Mouse (Mus musculus) MEL (cell line): Measurements from ENCODE around the gene Helt. TPM values are rescaled to one million over a fixed set of nuclear protein-coding genes. Genes with fewer than 3 reads are reported as not detected.
A peak's percentile ranks its signal among the peaks of the same experiment; 100 is the strongest.

ENCODE experiments used
- DNase-seq: peaks from one replicate; pipeline ENCODE4 v3.0.0; 2011; ENCODE audit warnings: low read depth, low spot score
- H3K27ac ChIP-seq: 2 replicates; pipeline ENCODE4 v1.5.1; 2012; ENCODE audit warnings: low read depth, mild to moderate bottlenecking, control low read depth, low read length, moderate library complexity; ENCODE audit not compliant: control insufficient read depth
- H3K27me3 ChIP-seq, 2 experiments: fragments of 150-350 bp in 1 of 2; sonication (generic) in 1 of 2; 2 replicates each; pipeline ENCODE4 v1.6.1; 2012; ENCODE audit warnings: low read length in 2 of 2, mild to moderate bottlenecking in 2 of 2, improper control_type of control experiment in 1 of 2, moderate library complexity in 1 of 2; ENCODE audit not compliant: insufficient read depth in 2 of 2, control insufficient read depth in 1 of 2
- H3K36me3 ChIP-seq, 2 experiments: 2 replicates each; pipeline ENCODE4 v1.6.1; 2012 to 2014; ENCODE audit warnings: low read length in 2 of 2, improper control_type of control experiment in 1 of 2, inconsistent platforms in 1 of 2, mild to moderate bottlenecking in 1 of 2; ENCODE audit not compliant: insufficient read depth in 2 of 2, control insufficient read depth in 1 of 2
- H3K4me1 ChIP-seq, 2 experiments: fragments of 150-350 bp in 1 of 2; sonication (generic) in 1 of 2; 2 replicates each; pipeline ENCODE4 v1.6.1; 2012; ENCODE audit warnings: low read length in 2 of 2, improper control_type of control experiment in 1 of 2, mild to moderate bottlenecking in 1 of 2; ENCODE audit not compliant: insufficient read depth in 2 of 2, control insufficient read depth in 1 of 2
- H3K4me3 ChIP-seq, 2 experiments: fragments of 150-350 bp in 1 of 2; sonication (generic) in 1 of 2; 2 replicates each; pipeline ENCODE4 v1.5.1; 2012; ENCODE audit warnings: low read depth in 2 of 2, low read length in 2 of 2, mild to moderate bottlenecking in 2 of 2, moderate library complexity in 2 of 2, control low read depth in 1 of 2, improper control_type of control experiment in 1 of 2; ENCODE audit not compliant: control insufficient read depth in 1 of 2, insufficient read depth in 1 of 2
- H3K79me2 ChIP-seq: 2 replicates; pipeline ENCODE4 v1.6.1; 2012; ENCODE audit warnings: mild to moderate bottlenecking, low read length, moderate library complexity; ENCODE audit not compliant: control insufficient read depth, poor library complexity, insufficient read depth
- H3K9ac ChIP-seq: 2 replicates; pipeline ENCODE4 v1.6.1; 2012; ENCODE audit warnings: low read depth, mild to moderate bottlenecking, control low read depth, low read length, moderate library complexity; ENCODE audit not compliant: control insufficient read depth, poor library complexity, severe bottlenecking
- H3K9me3 ChIP-seq: fragments of 150-350 bp; sonication (generic); replicated peaks from 2 replicates; pipeline ENCODE4 v1.6.1; 2012; ENCODE audit warnings: mild to moderate bottlenecking, low read length, improper control_type of control experiment, moderate library complexity; ENCODE audit not compliant: insufficient read depth
- CHD2 ChIP-seq: IDR thresholded peaks from 2 replicates; pipeline ENCODE4 v1.6.1; 2011; ENCODE audit warnings: low read length, improper control_type of control experiment
- CTCF ChIP-seq, 3 experiments: IDR thresholded peaks in 2 of 3; conservative IDR thresholded peaks in 1 of 3; 2 replicates each; pipeline ENCODE4 v1.5.1; 2011 to 2012; ENCODE audit warnings: low read length in 3 of 3, low read depth in 2 of 3, mild to moderate bottlenecking in 2 of 3, improper control_type of control experiment in 1 of 3, inconsistent platforms in 1 of 3, mixed read lengths in 1 of 3, moderate library complexity in 1 of 3; ENCODE audit not compliant: control insufficient read depth in 1 of 3, insufficient read depth in 1 of 3, poor library complexity in 1 of 3, severe bottlenecking in 1 of 3
- ELF1 ChIP-seq: IDR thresholded peaks from 2 replicates; pipeline ENCODE4 v1.6.1; 2014; ENCODE audit warnings: low read depth, mild to moderate bottlenecking, inconsistent platforms, low read length, improper control_type of control experiment, moderate library complexity
- GATA1 ChIP-seq: IDR thresholded peaks from 2 replicates; pipeline ENCODE4 v1.6.1; 2011; ENCODE audit warnings: low read depth, low read length, improper control_type of control experiment
- HCFC1 ChIP-seq: IDR thresholded peaks from 2 replicates; pipeline ENCODE4 v1.6.1; 2012; ENCODE audit warnings: low read depth, mild to moderate bottlenecking, inconsistent platforms, low read length, improper control_type of control experiment, moderate library complexity
- JUND ChIP-seq: IDR thresholded peaks from 2 replicates; pipeline ENCODE4 v1.6.1; 2011; ENCODE audit warnings: low read depth, mild to moderate bottlenecking, improper control_type of control experiment, low read length
- MAFK ChIP-seq: IDR thresholded peaks from 2 replicates; pipeline ENCODE4 v1.6.1; 2011; ENCODE audit warnings: low read depth, mild to moderate bottlenecking, low read length, improper control_type of control experiment, borderline replicate concordance
- MAZ ChIP-seq: IDR thresholded peaks from 2 replicates; pipeline ENCODE4 v1.6.1; 2012; ENCODE audit warnings: low read depth, mild to moderate bottlenecking, inconsistent platforms, low read length, improper control_type of control experiment
- MXI1 ChIP-seq: IDR thresholded peaks from 2 replicates; pipeline ENCODE4 v1.6.1; 2011; ENCODE audit warnings: mild to moderate bottlenecking, low read depth, low read length, improper control_type of control experiment
- MYB ChIP-seq: IDR thresholded peaks from 2 replicates; pipeline ENCODE4 v1.6.1; 2011; ENCODE audit warnings: mild to moderate bottlenecking, low read depth, low read length, improper control_type of control experiment
- MYC ChIP-seq: IDR thresholded peaks from 2 replicates; pipeline ENCODE4 v1.6.1; 2011; ENCODE audit warnings: low read depth, mild to moderate bottlenecking, low read length, improper control_type of control experiment, moderate library complexity
- NELFE ChIP-seq: IDR thresholded peaks from 2 replicates; pipeline ENCODE4 v1.6.1; 2011; ENCODE audit warnings: low read depth, low read length, improper control_type of control experiment
- NRF1 ChIP-seq: IDR thresholded peaks from 2 replicates; pipeline ENCODE4 v1.6.1; 2014; ENCODE audit warnings: low read depth, mild to moderate bottlenecking, inconsistent platforms, low read length, improper control_type of control experiment, moderate library complexity; ENCODE audit not compliant: poor library complexity, insufficient read depth, severe bottlenecking
- POLR2A ChIP-seq, 2 experiments: IDR thresholded peaks; 2 replicates each; pipeline ENCODE4 v1.6.1; 2011 to 2012; ENCODE audit warnings: low read length in 2 of 2, mild to moderate bottlenecking in 2 of 2, control low read depth in 1 of 2, improper control_type of control experiment in 1 of 2, low read depth in 1 of 2, moderate library complexity in 1 of 2; ENCODE audit not compliant: control insufficient read depth in 1 of 2, insufficient read depth in 1 of 2, poor library complexity in 1 of 2
- POLR2AphosphoS5 ChIP-seq: IDR thresholded peaks from 2 replicates; pipeline ENCODE4 v1.6.1; 2012; ENCODE audit warnings: low read depth, borderline replicate concordance, mild to moderate bottlenecking, inconsistent platforms, low read length, moderate library complexity, mixed read lengths
- RAD21 ChIP-seq: IDR thresholded peaks from 2 replicates; pipeline ENCODE4 v1.6.1; 2011; ENCODE audit warnings: mild to moderate bottlenecking, low read depth, low read length, improper control_type of control experiment
- RCOR1 ChIP-seq: IDR thresholded peaks from 2 replicates; pipeline ENCODE4 v1.6.1; 2012; ENCODE audit warnings: low read depth, mild to moderate bottlenecking, inconsistent platforms, low read length, improper control_type of control experiment
- SIN3A ChIP-seq: IDR thresholded peaks from 2 replicates; pipeline ENCODE4 v1.6.1; 2012; ENCODE audit warnings: low read length, improper control_type of control experiment, inconsistent platforms
- SMC3 ChIP-seq: IDR thresholded peaks from 2 replicates; pipeline ENCODE4 v1.6.1; 2011; ENCODE audit warnings: low read depth, low read length, improper control_type of control experiment
- TAL1 ChIP-seq: IDR thresholded peaks from 2 replicates; pipeline ENCODE4 v1.6.1; 2012; ENCODE audit warnings: mild to moderate bottlenecking, inconsistent platforms, low read length, moderate library complexity, mixed read lengths
- TBP ChIP-seq: IDR thresholded peaks from 2 replicates; pipeline ENCODE4 v1.8.0; 2011; ENCODE audit warnings: low read depth, low read length, improper control_type of control experiment
- TCF12 ChIP-seq: IDR thresholded peaks from 2 replicates; pipeline ENCODE4 v1.6.1; 2014; ENCODE audit warnings: low read depth, mild to moderate bottlenecking, inconsistent platforms, low read length, improper control_type of control experiment, moderate library complexity
- UBTF ChIP-seq: IDR thresholded peaks from 2 replicates; pipeline ENCODE4 v1.6.1; 2012; ENCODE audit warnings: low read depth, mild to moderate bottlenecking, inconsistent platforms, low read length, improper control_type of control experiment, moderate library complexity, borderline replicate concordance; ENCODE audit not compliant: insufficient read depth
- USF1 ChIP-seq: IDR thresholded peaks from 2 replicates; pipeline ENCODE4 v1.6.1; 2014; ENCODE audit warnings: low read depth, mild to moderate bottlenecking, inconsistent platforms, low read length, improper control_type of control experiment, moderate library complexity
- USF2 ChIP-seq, 2 experiments: IDR thresholded peaks; 2 replicates each; pipeline ENCODE4 v1.6.1; 2011 to 2012; ENCODE audit warnings: improper control_type of control experiment in 2 of 2, low read length in 2 of 2, borderline replicate concordance in 1 of 2, inconsistent platforms in 1 of 2, low read depth in 1 of 2, mild to moderate bottlenecking in 1 of 2; ENCODE audit not compliant: insufficient read depth in 1 of 2
- ZC3H11A ChIP-seq: IDR thresholded peaks from 2 replicates; pipeline ENCODE4 v1.6.1; 2012; ENCODE audit warnings: low read depth, mild to moderate bottlenecking, inconsistent platforms, low read length, improper control_type of control experiment
- ZMIZ1 ChIP-seq: IDR thresholded peaks from 2 replicates; pipeline ENCODE4 v1.6.1; 2012; ENCODE audit warnings: low read depth, mild to moderate bottlenecking, inconsistent platforms, low read length, improper control_type of control experiment, moderate library complexity
- ZNF384 ChIP-seq: IDR thresholded peaks from 2 replicates; pipeline ENCODE4 v1.6.1; 2012; ENCODE audit warnings: low read depth, mild to moderate bottlenecking, inconsistent platforms, low read length, improper control_type of control experiment
- polyA plus RNA-seq, 2 experiments: library from polyadenylated mRNA; stranded (reverse) in 1 of 2; unstranded in 1 of 2; fragments of >175 nt in 1 of 2; fragments of >200 nt in 1 of 2; gene quantifications; 2 replicates each; pipeline versions ENCODE4 v1.2.1 to v1.2.4; 2012; ENCODE audit warnings: low replicate concordance in 2 of 2, low read depth in 1 of 2; ENCODE audit not compliant: insufficient read length in 2 of 2, insufficient read depth in 1 of 2, missing spikeins in 1 of 2
- total RNA-seq: library from RNA; depleted of rRNA; stranded (reverse); fragments of 300-350 nt; gene quantifications from 2 replicates; pipeline ENCODE4 v1.2.3, GENCODE M21; 2012

Helt gene
- total and polyA plus RNA-seq, 3 experiments, result not detected

DNA sequence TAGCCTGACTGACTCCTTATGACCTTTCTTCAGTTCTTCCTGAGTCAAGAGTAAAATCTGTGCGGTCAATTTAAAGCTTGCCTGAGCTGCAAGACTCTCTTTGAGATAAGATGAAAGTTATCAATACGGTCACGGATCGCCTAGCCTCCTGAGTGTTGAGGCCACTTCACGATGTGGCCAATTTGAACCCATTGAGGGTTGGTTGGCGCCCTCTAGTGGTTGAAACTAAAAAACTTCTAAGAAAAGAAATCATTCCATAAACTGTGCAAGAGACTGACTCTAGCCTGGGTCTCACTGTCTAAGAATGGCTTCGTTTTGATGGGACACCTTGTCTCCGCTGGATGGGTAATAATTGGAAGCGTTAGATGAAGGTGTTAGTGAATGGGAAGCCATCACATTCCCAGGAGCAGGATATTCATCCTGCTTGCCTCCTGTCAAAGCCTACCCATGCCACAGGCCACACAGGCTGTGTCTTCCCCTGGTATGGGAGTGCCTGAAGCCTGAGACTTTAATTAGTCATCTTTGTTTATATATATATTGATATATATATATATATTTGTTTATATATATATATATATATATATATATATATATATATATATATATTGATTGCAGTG, 11.4 kb upstream of the Helt start:
- H3K36me3 ChIP-seq, result no peaks in the 10 kb centered on the region
- 0 out of 4 replicates have a peak overlapping the region, but pooled peaks of 1 of the 2 experiments have one; percentile 22 for H3K4me3 ChIP-seq
- no peak overlapping the region for H3K9ac ChIP-seq
- H3K4me1 ChIP-seq, result no peaks in the 10 kb centered on the region
- peak; percentile 73 for DNase-seq
- no peak for TF ChIP-seq SIN3A
- TF ChIP-seq RAD21, result peak; percentile 80
- TF ChIP-seq MYB, result no peak
- peak; percentile 67 to 86 (median 67) for TF ChIP-seq CTCF (IDR thresholded peaks at IDR 0.05 in 2 of 3, conservative IDR thresholded peaks at IDR 0.05 in 1 of 3; ENCODE audit: control insufficient read depth in 1 of 3, insufficient read depth in 1 of 3, low read depth in 2 of 3, low read length in 3 of 3, poor library complexity in 1 of 3, severe bottlenecking in 1 of 3)
- TF ChIP-seq NRF1, result no peak
- peak; percentile 44; the same call in 1 of the 2 replicates for TF ChIP-seq RCOR1
- no peak for TF ChIP-seq TCF12
- no peak for TF ChIP-seq POLR2AphosphoS5
- TF ChIP-seq ZNF384, result no peak
- TF ChIP-seq POLR2A (IDR thresholded peaks at IDR 0.05; ENCODE audit: control insufficient read depth in 1 of 2, insufficient read depth in 1 of 2, low read depth in 1 of 2, low read length in 2 of 2, poor library complexity in 1 of 2), result no peak
- no peak for TF ChIP-seq ELF1
- no peak for TF ChIP-seq GATA1
- no peak for TF ChIP-seq CHD2
- peak; percentile 86 for TF ChIP-seq SMC3
- TF ChIP-seq ZC3H11A, result peak; percentile 68
- TF ChIP-seq HCFC1, result no peak
- TF ChIP-seq ZMIZ1, result no peak
- TF ChIP-seq USF2 (IDR thresholded peaks at IDR 0.05; ENCODE audit: borderline replicate concordance in 1 of 2, insufficient read depth in 1 of 2, low read depth in 1 of 2, low read length in 2 of 2), result no peak
- TF ChIP-seq TBP, result no peak
- no peak for TF ChIP-seq JUND
- TF ChIP-seq NELFE, result no peak
- TF ChIP-seq TAL1, result no peak
- TF ChIP-seq USF1, result no peak
- TF ChIP-seq MAFK, result no peak
- no peak for TF ChIP-seq MAZ
- TF ChIP-seq MYC, result no peak
- no peak for TF ChIP-seq UBTF
- no peak for TF ChIP-seq MXI1
- TF ChIP-seq, all 39 proteins: peak for 5
- Histone ChIP-seq H3K9me3 (no peaks in the 10 kb centered on the region), H3K27me3 (no peaks in the 10 kb centered on the region), H3K27ac (no peak overlapping the region), H3K79me2 (no peaks in the 10 kb centered on the region)
